Mouse (Mus musculus) olfactory bulb, adult 2 months (tissue): Measurements from ENCODE around the gene Ccdc88c.

Experiments
- CTCF ChIP-seq: fragments of 200-500 bp; IDR thresholded peaks from 2 replicates; pipeline ENCODE4 v1.5.1; 2012; ENCODE audit warnings: low read depth, mild to moderate bottlenecking, low read length, moderate library complexity; ENCODE audit not compliant: insufficient read depth
- POLR2A ChIP-seq: fragments of 200-500 bp; IDR thresholded peaks from 2 replicates; pipeline ENCODE4 v1.6.1; 2012; ENCODE audit warnings: mild to moderate bottlenecking, low read depth, low read length, moderate library complexity; ENCODE audit not compliant: insufficient read depth

- TF ChIP-seq POLR2A (no peak), CTCF (no peak)
These were observed 2.3 kb downstream of the Ccdc88c start for GRCm38 (mm10) chr12:101026518-101026917.
